Mouse (Mus musculus) neural tube, embryonic 13.5 days (tissue): ENCODE results near the gene Ccdc62. TPM values are rescaled to one million over a fixed set of nuclear protein-coding genes. Genes with fewer than 3 reads are reported as not detected.

Experiments
- ATAC-seq: fragments of 200-750 bp; cut with Nextera tagmentation; 2 replicates; pipeline ENCODE4 v1.8.0; 2017; ENCODE audit warnings: low read depth, mild to moderate bottlenecking, moderate TSS enrichment, moderate library complexity
- H3K27ac ChIP-seq: fragments of 300-500 bp; sonication (generic); replicated peaks from 2 replicates; pipeline ENCODE4 v1.5.1; 2015; ENCODE audit warnings: moderate library complexity, mild to moderate bottlenecking, inconsistent platforms
- H3K27me3 ChIP-seq: fragments of 300-500 bp; sonication (generic); 2 replicates; pipeline ENCODE4 v1.6.1; 2015; ENCODE audit warnings: mild to moderate bottlenecking, inconsistent platforms
- H3K36me3 ChIP-seq: fragments of 300-500 bp; sonication (generic); 2 replicates; pipeline ENCODE4 v1.6.1; 2015; ENCODE audit warnings: mild to moderate bottlenecking, inconsistent platforms
- H3K4me1 ChIP-seq: fragments of 300-500 bp; sonication (generic); replicated peaks from 2 replicates; pipeline ENCODE4 v1.6.1; 2015; ENCODE audit warnings: inconsistent platforms
- H3K4me2 ChIP-seq: fragments of 300-500 bp; sonication (generic); 2 replicates; pipeline ENCODE4 v1.6.1; 2015; ENCODE audit warnings: inconsistent platforms, mild to moderate bottlenecking, moderate library complexity
- H3K4me3 ChIP-seq: fragments of 300-500 bp; sonication (generic); 2 replicates; pipeline ENCODE4 v1.5.1; 2015; ENCODE audit warnings: mild to moderate bottlenecking, inconsistent platforms
- H3K9ac ChIP-seq: fragments of 300-500 bp; sonication (generic); 2 replicates; pipeline ENCODE4 v1.6.1; 2015; ENCODE audit warnings: moderate library complexity, mild to moderate bottlenecking, inconsistent platforms
- H3K9me3 ChIP-seq: fragments of 300-500 bp; sonication (generic); 2 replicates; pipeline ENCODE4 v1.6.1; 2016; ENCODE audit warnings: inconsistent platforms
- WGBS: fragments of 180-500 bp; shearing (Covaris S2); methylation state at CpG from one replicate; pipeline ENCODE4 v1.1.7; 2015; 5-methylcytosine and 5-hydroxymethylcytosine counted together
- polyA plus RNA-seq: library from polyadenylated mRNA; unstranded; fragments of >200 nt; fragmentation: Nextera tagmentation; extraction: Ambion mirVana; gene quantifications from 2 replicates; pipeline ENCODE4 v1.2.1, GENCODE M21; 2015

The Ccdc62 gene
- polyA plus RNA-seq, 1 experiment from 2014 or later: 6.9 TPM

DNA sequence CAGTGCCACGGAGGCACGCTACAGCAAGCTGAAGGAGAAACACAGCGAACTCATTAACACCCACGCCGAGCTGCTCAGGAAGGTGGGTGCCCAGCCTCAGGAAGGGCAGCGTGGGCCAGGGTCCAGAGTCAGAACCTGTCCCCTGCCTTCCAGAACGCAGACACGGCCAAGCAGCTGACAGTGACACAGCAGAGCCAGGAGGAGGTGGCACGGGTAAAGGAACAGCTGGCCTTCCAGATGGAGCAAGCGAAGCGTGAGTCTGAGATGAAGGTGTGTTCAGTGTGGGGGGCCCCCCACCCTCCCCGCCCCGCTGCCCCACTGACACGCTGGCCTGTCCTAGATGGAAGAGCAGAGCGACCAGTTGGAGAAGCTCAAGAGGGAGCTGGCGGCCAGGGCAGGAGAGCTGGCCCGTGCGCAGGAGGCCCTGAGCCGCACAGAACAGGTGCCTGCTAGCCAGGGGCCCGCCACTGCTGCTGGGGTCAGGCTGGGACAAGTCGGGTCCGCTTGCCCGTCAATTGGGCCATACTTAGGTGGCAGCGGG, 66.8 kb downstream of the Ccdc62 start:
- Histone ChIP-seq H3K4me3 (no peak overlapping the region), H3K9me3 (no peaks in the 10 kb centered on the region), H3K27ac (0 out of 2 replicates have a peak overlapping the region, but pooled peaks have one; percentile 28), H3K4me2 (no peak overlapping the region), H3K4me1 (peaks cover 34% of the 10 kb centered on the region), H3K9ac (no peak overlapping the region), H3K36me3 (0 out of 2 replicates have a peak, but pooled peaks cover 9% of the 10 kb centered on the region), H3K27me3 (0 out of 2 replicates have a peak, but pooled peaks cover 1% of the 10 kb centered on the region)
- 82% methylated on average over 24 of the region's 24 CpGs for WGBS
- no peak for ATAC-seq

DNA sequence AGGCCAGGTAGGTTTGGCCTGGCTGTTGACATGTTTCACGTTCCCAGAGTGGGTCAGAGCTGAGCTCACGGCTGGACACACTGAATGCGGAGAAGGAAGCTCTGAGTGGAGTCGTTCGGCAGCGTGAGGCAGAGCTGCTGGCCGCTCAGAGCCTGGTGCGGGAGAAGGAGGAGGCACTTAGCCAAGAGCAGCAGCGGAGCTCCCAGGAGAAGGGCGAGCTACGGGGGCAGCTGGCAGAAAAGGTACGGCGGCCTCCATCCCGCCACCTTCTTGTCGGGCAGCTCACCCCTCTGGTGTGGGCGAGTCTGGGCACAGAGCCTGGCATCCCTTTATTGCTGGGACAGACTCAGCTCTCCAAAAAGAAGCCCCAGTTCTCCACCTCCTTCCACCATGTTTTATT, 67.3 kb downstream of the Ccdc62 start:
- H3K4me1 ChIP-seq: peaks cover 35% of the 10 kb centered on the region

DNA sequence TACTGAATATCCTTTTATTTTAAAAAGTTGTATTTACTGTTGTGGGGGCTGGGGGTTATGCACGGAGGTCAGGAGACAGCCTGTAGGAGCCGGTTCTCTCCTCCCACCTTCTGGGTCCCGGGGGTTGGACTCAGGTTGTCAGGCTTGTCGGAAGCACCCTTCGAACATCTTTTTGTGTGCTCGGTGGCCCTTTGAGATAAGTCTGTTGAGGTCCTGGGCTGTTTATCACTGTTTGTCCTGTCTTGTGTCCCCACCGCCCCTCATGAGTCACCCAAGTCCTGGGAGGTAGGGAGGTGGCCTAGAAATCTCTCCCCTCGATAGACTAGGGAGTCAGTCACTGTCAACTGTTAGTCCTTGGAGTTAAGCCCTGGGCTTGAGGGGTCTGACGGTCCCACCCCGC, 67.9 kb downstream of the Ccdc62 start:
- peaks cover 39% of the 10 kb centered on the region for H3K4me1 ChIP-seq
- H3K36me3 ChIP-seq: peaks cover 12% of the 10 kb centered on the region; the same call in 1 of the 2 replicates
- no peak overlapping the region for H3K4me2 ChIP-seq
- no peaks in the 10 kb centered on the region for H3K9me3 ChIP-seq
- H3K4me3 ChIP-seq: no peak overlapping the region
- no peaks in the 10 kb centered on the region for H3K27me3 ChIP-seq
- ATAC-seq: no peak
- 88% methylated on average over 10 of the region's 10 CpGs for WGBS
- no peak overlapping the region for H3K9ac ChIP-seq
- no peak overlapping the region for H3K27ac ChIP-seq

More for the DNA sequence above, 67.3 kb downstream of the Ccdc62 start:
- Histone ChIP-seq H3K36me3 (0 out of 2 replicates have a peak, but pooled peaks cover 9% of the 10 kb centered on the region), H3K4me2 (no peak overlapping the region), H3K9me3 (no peaks in the 10 kb centered on the region), H3K27me3 (no peaks in the 10 kb centered on the region), H3K27ac (0 out of 2 replicates have a peak overlapping the region, but pooled peaks have one; percentile 28), H3K4me3 (no peak overlapping the region), H3K9ac (no peak overlapping the region)
- 67% methylated on average over 16 of the region's 16 CpGs for whole genome bisulfite sequencing
- no peak for ATAC-seq

DNA sequence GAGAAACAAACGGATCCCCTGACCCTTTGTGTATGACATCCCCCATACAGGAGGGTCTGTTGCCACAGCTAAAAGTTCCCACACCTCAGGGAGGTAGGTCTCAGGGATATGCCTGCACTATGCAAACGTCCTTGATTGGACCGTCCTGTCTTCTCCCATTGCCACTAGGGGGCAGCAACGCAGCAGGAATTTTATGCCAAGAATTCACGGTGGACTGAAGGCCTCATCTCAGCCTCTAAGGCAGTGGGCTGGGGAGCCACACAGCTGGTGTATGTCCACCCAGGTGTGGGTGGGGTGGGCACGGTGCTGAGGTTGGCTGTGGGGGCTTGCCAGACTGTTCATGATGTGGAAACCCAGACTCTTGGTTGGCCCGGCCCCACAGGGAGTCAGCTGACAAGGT, 70.3 kb downstream of the Ccdc62 start:
- Histone ChIP-seq H3K27ac (peak overlapping the region; percentile 33; the same call in 1 of the 2 replicates), H3K4me3 (no peak overlapping the region), H3K4me1 (peaks cover 31% of the 10 kb centered on the region), H3K9ac (peak overlapping the region; percentile 46; the same call in 1 of the 2 replicates), H3K9me3 (no peaks in the 10 kb centered on the region), H3K4me2 (no peak overlapping the region), H3K27me3 (no peaks in the 10 kb centered on the region), H3K36me3 (peaks cover 36% of the 10 kb centered on the region)
- peak; percentile 52 for ATAC-seq
- 14% methylated on average over 7 of the region's 7 CpGs for WGBS

DNA sequence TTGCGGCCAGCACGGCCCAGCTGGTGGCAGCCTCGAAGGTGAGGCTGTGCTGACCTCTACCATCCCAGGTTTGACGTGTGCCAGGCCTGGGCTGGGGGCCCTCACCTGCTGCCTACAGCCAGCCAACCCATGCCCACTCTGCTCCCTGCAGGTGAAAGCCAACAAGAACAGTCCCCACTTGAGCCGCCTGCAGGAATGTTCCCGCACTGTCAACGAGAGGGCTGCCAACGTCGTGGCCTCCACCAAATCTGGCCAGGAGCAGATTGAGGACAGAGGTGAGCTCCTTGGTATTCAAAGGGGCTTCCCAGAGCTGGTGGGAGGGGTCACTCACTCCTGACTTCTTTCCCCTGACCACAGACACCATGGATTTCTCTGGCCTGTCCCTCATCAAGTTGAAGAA, 70.8 kb downstream of the Ccdc62 start:
- ATAC-seq: peak; percentile 9; the same call in 1 of the 2 replicates
- Histone ChIP-seq H3K27ac (peak overlapping the region; percentile 33), H3K27me3 (no peaks in the 10 kb centered on the region)

DNA sequence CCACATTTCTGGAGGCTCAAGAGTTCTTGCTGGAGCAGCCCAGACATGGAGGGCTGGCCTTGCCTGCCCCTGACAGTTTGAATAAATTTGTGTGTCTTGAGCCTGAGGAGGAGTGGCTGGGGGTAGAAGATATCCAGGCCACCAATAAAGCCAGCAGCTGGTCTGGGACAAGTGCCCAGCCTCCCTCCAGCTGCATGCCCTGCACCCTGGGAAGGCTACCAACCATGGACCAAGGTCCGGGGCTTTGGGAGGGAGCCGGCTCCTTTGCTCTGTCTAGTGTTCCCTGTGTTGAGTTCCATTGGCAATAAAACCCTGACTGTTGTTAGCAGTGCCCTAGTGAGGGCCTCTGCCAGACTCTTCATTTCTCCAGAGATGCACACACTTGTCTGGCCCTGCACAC, 72.4 kb downstream of the Ccdc62 start:
- H3K4me1 ChIP-seq: peaks cover 20% of the 10 kb centered on the region
- no peaks in the 10 kb centered on the region for H3K27me3 ChIP-seq
- no peak overlapping the region for H3K4me3 ChIP-seq
- no peak overlapping the region for H3K4me2 ChIP-seq
- no peaks in the 10 kb centered on the region for H3K9me3 ChIP-seq
- H3K36me3 ChIP-seq: peaks cover 51% of the 10 kb centered on the region
- H3K9ac ChIP-seq: no peak overlapping the region
- H3K27ac ChIP-seq: peak overlapping the region; percentile 64
- no peak for ATAC-seq
- 44% methylated on average over 2 of the region's 2 CpGs for WGBS

More for the DNA sequence above, 70.8 kb downstream of the Ccdc62 start:
- Histone ChIP-seq H3K4me3 (no peak overlapping the region), H3K9me3 (no peaks in the 10 kb centered on the region), H3K4me2 (no peak overlapping the region), H3K4me1 (peaks cover 31% of the 10 kb centered on the region), H3K9ac (peak overlapping the region; percentile 46; the same call in 1 of the 2 replicates), H3K36me3 (peaks cover 41% of the 10 kb centered on the region)
- 63% methylated on average over 9 of the region's 9 CpGs for WGBS

DNA sequence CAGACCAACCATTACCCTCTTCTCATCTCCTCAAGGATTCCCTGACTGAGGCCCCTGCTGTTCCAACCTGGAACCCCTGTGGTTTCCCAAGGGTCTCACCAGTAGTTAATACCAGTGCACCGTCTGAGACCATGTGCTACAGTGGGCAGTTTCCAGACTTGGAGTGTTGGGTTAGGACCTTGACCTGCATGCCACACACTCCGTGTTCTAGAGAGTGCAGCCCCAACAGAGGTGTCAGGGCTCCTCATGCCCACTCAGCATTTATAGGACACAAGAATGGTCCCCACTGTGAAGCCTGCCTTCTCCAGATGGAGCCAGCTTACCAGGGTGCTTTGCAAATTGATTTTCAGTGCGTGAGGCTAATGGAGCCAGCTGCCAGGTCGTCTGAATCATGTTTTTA, 72.9 kb downstream of the Ccdc62 start:
- Histone ChIP-seq H3K4me2 (no peak overlapping the region), H3K9ac (0 out of 2 replicates have a peak overlapping the region, but pooled peaks have one; percentile 34), H3K9me3 (no peaks in the 10 kb centered on the region), H3K27me3 (no peaks in the 10 kb centered on the region), H3K4me1 (peaks cover 20% of the 10 kb centered on the region), H3K27ac (peak overlapping the region; percentile 64), H3K4me3 (no peak overlapping the region), H3K36me3 (peaks cover 56% of the 10 kb centered on the region)
- no peak for ATAC-seq
- 48% methylated on average over 4 of the region's 4 CpGs for WGBS

DNA sequence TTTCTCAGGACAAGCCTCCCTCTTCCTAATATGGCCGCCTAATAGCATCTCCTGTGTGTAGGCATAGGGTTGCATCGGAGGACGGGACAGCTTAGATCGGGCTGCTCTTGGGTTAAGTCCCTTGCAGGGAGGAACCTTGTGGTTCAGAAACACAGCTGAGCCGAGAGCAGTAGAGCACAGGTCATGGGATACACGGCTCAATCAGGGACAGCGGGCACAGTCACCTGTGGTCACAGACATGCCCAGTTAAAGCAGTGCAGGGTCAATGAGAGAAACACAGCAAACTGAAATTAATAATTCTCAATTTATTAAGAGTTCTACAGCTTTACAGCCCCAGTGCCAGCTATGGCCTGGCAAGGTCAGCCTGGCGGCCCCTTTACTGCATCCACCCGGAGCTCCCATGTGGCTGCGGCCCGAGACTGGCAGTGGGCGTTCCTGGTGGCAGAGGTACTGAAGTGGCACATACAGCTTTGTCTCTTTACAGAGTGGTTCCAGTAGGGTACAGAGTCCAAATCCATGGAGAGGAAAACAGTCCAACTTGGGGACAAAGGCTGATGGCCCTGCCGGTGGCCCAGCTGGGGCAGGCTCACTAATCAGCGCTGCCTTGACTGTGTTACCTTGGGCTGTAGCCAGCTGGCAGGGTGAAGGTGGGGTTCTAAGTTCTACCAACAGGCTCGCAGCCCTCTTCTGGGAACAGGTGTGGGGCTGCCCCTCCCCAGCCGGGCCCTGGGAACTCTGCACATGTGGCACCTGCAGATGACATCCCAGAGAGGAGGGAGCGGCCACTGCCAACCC, 74.1 kb downstream of the Ccdc62 start:
- H3K27ac ChIP-seq: peak overlapping the region; percentile 52; the same call in 1 of the 2 replicates
- peaks cover 21% of the 10 kb centered on the region for H3K4me1 ChIP-seq
- no peak overlapping the region for H3K4me2 ChIP-seq
- no peak overlapping the region for H3K4me3 ChIP-seq
- H3K9me3 ChIP-seq: no peaks in the 10 kb centered on the region
- ATAC-seq: no peak
- no peaks in the 10 kb centered on the region for H3K27me3 ChIP-seq
- H3K36me3 ChIP-seq: peaks cover 67% of the 10 kb centered on the region
- no peak overlapping the region for H3K9ac ChIP-seq
- WGBS: 87% methylated on average over 17 of the region's 17 CpGs

DNA sequence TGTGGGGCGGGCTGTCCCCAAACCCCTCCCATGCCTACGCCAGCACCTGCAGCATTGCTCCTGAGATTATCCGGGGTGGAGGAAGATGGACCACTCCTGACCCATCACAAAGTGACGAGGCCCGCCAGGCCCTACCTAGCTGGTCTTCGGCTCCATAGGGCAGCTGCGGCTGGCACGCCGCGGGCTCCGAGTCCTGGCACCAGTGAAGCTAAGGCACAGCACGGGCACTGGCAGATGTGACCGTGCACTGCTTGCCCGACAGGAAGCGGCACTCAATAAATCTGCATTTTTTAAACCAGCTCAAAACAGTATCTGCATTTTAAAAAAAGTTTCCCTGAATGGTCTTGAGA, 74.6 kb downstream of the Ccdc62 start:
- peaks cover 26% of the 10 kb centered on the region for H3K4me1 ChIP-seq
- no peak for ATAC-seq
- H3K27me3 ChIP-seq: no peaks in the 10 kb centered on the region
- WGBS: 88% methylated on average over 15 of the region's 15 CpGs
- H3K27ac ChIP-seq: peak overlapping the region; percentile 52; the same call in 1 of the 2 replicates
- H3K36me3 ChIP-seq: peaks cover 73% of the 10 kb centered on the region
- no peak overlapping the region for H3K9ac ChIP-seq
- no peak overlapping the region for H3K4me3 ChIP-seq
- H3K4me2 ChIP-seq: no peak overlapping the region
- no peaks in the 10 kb centered on the region for H3K9me3 ChIP-seq

DNA sequence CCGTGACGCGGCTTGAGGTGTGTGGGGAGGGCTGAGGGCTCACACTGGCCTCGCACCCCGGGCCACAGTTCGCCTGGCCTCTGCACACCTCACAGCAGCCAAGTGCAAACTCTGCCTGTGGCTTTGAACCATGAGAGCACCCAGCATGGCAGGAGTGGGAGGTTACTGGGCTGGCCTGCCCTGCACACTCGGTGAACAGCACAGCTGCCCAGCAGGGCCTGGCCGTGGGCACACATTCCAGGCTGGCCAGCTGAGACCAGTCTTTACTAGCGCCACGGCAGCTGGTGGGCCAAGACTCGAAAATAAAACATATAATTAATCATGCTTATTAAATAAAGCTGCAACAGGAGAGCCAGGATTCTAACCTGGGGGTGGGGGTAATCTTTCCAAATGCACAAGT, 75.1 kb downstream of the Ccdc62 start:
- no peaks in the 10 kb centered on the region for H3K27me3 ChIP-seq
- H3K27ac ChIP-seq: 0 out of 2 replicates have a peak overlapping the region, but pooled peaks have one; percentile 18
- H3K4me1 ChIP-seq: peaks cover 31% of the 10 kb centered on the region
- 74% methylated on average over 11 of the region's 11 CpGs for WGBS
- no peak overlapping the region for H3K4me2 ChIP-seq
- no peaks in the 10 kb centered on the region for H3K9me3 ChIP-seq
- H3K36me3 ChIP-seq: peaks cover 78% of the 10 kb centered on the region
- no peak overlapping the region for H3K4me3 ChIP-seq
- H3K9ac ChIP-seq: no peak overlapping the region
- ATAC-seq: no peak

DNA sequence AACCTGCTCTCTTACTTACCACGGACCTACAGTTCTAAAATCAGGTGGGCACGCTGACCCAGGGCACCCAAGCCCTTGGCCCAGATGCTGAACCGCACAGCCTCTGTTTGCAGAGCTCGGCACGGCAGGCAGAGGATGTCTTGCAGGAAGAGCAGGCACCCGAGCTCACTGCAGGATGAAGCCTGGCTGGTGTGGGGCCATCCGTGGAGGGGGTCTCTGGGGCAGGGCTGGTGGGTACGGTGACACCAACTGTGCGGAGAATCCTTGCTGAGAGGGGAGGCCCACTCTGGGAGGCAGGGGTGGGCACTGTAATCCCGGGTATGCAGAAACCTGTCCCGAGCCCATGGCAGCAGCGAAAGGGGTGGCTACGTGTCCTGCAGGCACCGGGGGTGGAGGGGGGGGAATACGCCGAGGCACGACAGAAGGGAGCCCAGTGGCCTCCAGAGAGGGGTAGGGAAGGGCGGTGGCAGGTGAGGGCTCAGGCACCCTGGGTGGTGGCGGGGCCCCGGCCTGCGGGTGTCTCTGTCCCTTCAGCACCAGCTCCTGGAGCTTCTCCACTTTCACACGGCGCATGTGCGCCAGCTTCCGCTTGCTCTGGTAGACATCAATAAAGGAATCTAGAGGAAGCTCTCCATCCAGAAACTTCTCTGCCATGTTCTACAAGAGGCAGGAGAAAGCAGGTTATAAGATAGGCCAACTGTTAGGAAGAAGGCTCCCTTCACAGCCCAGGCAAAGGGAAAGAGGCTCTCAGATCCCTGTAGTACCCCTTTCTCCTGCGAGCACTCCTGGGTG, 75.8 kb downstream of the Ccdc62 start:
- Histone ChIP-seq H3K4me2 (no peak overlapping the region), H3K4me1 (peaks cover 34% of the 10 kb centered on the region), H3K27me3 (no peaks in the 10 kb centered on the region), H3K36me3 (peaks cover 76% of the 10 kb centered on the region), H3K9ac (no peak overlapping the region), H3K4me3 (no peak overlapping the region), H3K9me3 (no peaks in the 10 kb centered on the region), H3K27ac (no peak overlapping the region)
- WGBS: 89% methylated on average over 26 of the region's 26 CpGs
- no peak for ATAC-seq
